Mouse (Mus musculus) E14TG2a.4 (cell line): ENCODE measurements at regions not wholly inside any gene's neighbourhood (a gene's known extent, or its start where the extent isn't known, plus 50 kb on each side); places are given as distances from the start of the nearest gene placed in this dataset.

Experiments used
- CTCF ChIP-seq: conservative IDR thresholded peaks from 2 replicates; pipeline ENCODE4 v1.5.1; 2014; ENCODE audit warnings: low read length
- NANOG ChIP-seq: IDR thresholded peaks from 2 replicates; pipeline ENCODE4 v1.6.1; 2014; ENCODE audit warnings: borderline replicate concordance, low read length, mixed read lengths
- POU5F1 ChIP-seq: IDR thresholded peaks from 2 replicates; pipeline ENCODE4 v1.6.1; 2014; ENCODE audit warnings: low read length, borderline replicate concordance

DNA sequence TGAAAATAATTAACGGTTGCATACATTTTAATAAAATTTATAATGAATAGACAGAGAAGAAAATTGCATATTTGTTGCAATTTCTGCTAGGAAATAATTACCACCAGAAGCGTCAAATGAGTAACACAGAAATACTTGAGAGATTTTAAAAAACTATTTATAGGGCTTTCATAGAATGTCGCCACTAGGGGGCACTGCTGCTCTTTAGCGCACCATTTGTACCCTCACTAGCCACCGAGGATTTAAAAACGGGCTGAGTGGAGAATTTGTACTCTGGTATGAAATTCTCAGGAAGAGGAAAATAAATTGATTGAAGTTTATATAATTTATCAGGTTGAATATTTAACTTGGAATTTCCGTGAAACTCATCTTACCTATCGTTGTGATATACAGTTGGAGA is 77.3 kb upstream of the Tmprss15 start:
- peak; percentile 74 for TF ChIP-seq CTCF
- no peak for TF ChIP-seq POU5F1
- no peak for TF ChIP-seq NANOG
